Mouse (Mus musculus): ENCODE data around the gene Wfdc9. TPM values are rescaled to one million over a fixed set of nuclear protein-coding genes. Genes with fewer than 3 reads are reported as not detected.

The Wfdc9 gene
- polyA plus RNA-seq, 2 experiments, result not detected

DNA sequence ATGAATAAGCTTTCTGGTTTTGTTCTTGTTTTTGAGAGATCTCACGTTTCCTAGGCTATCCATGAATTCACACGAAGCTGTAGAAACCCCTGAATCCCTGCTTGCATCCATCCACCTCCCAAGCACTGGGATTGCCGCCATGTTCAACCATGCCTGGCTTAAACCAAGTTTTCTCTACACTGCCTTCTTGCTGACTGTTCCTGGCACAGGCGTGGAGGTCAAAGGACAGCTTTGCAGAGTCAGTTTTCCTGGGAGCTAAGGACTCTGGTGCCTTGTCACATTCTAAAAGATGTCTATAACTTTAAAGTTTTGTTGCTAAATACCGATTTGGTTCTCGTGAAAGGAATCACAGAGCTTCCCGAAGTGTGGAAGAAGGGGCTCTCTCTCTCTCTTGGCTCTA lies 8.5 kb upstream of the Wfdc9 start:
- Histone ChIP-seq H3K36me3 (replicated peaks; ENCODE audit: control insufficient read depth, insufficient read depth, low read depth) (no peaks in the 10 kb centered on the region), H3K27ac (no peak overlapping the region), H3K27me3 (ENCODE audit: control insufficient read depth, insufficient read depth, low read length) (no peaks in the 10 kb centered on the region), H3K4me3 (ENCODE audit: insufficient read depth in 1 of 2, low read depth in 2 of 2, low read length in 2 of 2) (no peak overlapping the region), H3K9me3 (ENCODE audit: control insufficient read depth, low read length) (no peaks in the 10 kb centered on the region), H3K9ac (replicated peaks) (no peak overlapping the region), H3K4me1 (replicated peaks; ENCODE audit: control insufficient read depth in 2 of 2, insufficient read depth in 2 of 2, low read length in 1 of 2) (no peaks in the 10 kb centered on the region), H3K4me2 (ENCODE audit: low read depth) (no peak overlapping the region)
- DNase-seq (ENCODE audit: low read depth in 3 of 3, low spot score in 3 of 3), result no peak
- no peak for TF ChIP-seq EP300 (IDR thresholded peaks at IDR 0.05; ENCODE audit: low read depth)
- TF ChIP-seq CTCF (IDR thresholded peaks at IDR 0.05; ENCODE audit: low read depth), result no peak
- WGBS (ENCODE audit: insufficient replicate concordance), result 56% methylated on average over 7 of the region's 7 CpGs
- ATAC-seq (ENCODE audit: insufficient read depth), result no peak

DNA sequence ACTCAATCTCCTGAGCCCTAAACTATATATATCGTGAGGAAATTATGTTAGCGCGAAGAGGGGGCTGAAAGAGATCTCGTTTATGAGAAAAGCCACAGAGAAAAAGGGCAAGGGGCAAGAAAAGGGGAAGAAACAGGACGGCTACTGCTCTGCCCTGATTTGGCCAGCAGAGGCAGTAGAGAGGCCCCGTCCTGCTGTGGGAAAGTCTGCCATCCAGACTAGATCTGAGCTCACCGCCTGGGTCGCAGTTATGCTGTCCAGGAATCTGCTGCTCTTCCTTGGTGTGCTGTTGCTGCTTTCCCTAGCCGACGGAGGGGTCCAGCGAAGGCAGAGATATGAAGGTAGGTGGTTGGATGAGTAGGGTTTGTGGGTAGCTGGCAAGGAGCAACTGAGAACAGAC lies 525 bp downstream of the Wfdc9 start, which contains the start of gene Wfdc10:
Gene Wfdc10 (plus strand): TSS at position 189 of the 400 bp plus-strand sequence.
- Histone ChIP-seq H3K9me3 (ENCODE audit: control insufficient read depth, low read length) (no peaks in the 10 kb centered on the region), H3K9ac (replicated peaks) (no peak within 1 kb of the TSS), H3K4me2 (ENCODE audit: low read depth) (no peak within 1 kb of the TSS), H3K36me3 (replicated peaks; ENCODE audit: control insufficient read depth, insufficient read depth, low read depth) (no peaks in the 10 kb centered on the region), H3K27ac (no peak within 1 kb of the TSS), H3K4me1 (replicated peaks; ENCODE audit: control insufficient read depth in 2 of 2, insufficient read depth in 2 of 2, low read length in 1 of 2) (no peaks in the 10 kb centered on the region), H3K4me3 (ENCODE audit: insufficient read depth in 1 of 2, low read depth in 2 of 2, low read length in 2 of 2) (no peak within 1 kb of the TSS), H3K27me3 (ENCODE audit: control insufficient read depth, insufficient read depth, low read length) (no peaks in the 10 kb centered on the region)
- no peak for TF ChIP-seq EP300 (IDR thresholded peaks at IDR 0.05; ENCODE audit: low read depth)
- peak; percentile 89 for TF ChIP-seq CTCF (IDR thresholded peaks at IDR 0.05; ENCODE audit: low read depth)
- DNase-seq (ENCODE audit: low read depth in 3 of 3, low spot score in 3 of 3), result no peak
- 8% methylated on average over 11 of the region's 11 CpGs for WGBS (ENCODE audit: insufficient replicate concordance)
- no peak for ATAC-seq (ENCODE audit: insufficient read depth)

DNA sequence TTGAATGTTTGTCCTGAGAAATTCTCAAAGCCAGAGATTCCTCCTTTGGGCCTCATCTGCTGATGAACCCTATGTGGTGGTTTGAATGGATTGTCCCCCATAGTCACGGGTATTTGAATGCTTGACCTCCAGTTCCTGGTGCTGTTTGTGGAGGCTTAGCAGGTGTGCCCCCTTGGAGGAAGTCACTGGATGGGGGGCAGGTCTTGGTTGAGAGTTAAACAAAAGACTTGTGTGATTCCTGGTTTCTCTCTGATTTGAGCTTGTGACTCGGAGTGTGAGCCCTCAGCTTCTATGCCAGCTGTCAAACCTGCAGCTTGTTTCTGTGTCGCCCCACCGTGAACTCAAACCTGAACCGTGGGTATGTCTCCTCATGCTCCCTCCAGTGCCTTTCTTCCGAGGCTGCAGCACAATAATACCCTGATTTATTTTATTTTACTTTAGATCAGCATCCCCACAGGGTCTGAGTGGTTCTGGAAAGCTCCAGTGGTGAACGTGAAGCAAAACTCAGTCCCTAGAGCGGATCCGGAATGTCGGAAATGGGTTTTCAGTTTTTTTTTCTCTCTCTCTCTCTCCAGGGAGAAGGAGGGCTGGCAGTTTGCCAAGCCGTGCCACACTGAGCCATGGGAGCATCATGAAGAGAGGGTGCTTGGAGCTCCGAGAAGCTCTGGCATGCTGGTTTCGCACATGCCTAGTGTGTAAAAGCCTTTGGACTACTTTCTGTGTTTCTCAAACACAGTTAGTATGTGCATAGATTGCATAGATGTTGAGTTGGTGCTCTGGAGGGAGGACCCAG lies 14.3 kb downstream of the Wfdc9 start:
- Histone ChIP-seq H3K4me1 (replicated peaks; ENCODE audit: control insufficient read depth in 2 of 2, insufficient read depth in 2 of 2, low read length in 1 of 2) (no peaks in the 10 kb centered on the region), H3K9ac (replicated peaks) (no peak overlapping the region), H3K9me3 (ENCODE audit: control insufficient read depth, low read length) (no peaks in the 10 kb centered on the region), H3K27ac (no peak overlapping the region), H3K27me3 (ENCODE audit: control insufficient read depth, insufficient read depth, low read length) (no peaks in the 10 kb centered on the region), H3K36me3 (replicated peaks; ENCODE audit: control insufficient read depth, insufficient read depth, low read depth) (no peaks in the 10 kb centered on the region), H3K4me2 (ENCODE audit: low read depth) (no peak overlapping the region), H3K4me3 (ENCODE audit: insufficient read depth in 1 of 2, low read depth in 2 of 2, low read length in 2 of 2) (no peak overlapping the region)
- TF ChIP-seq CTCF (IDR thresholded peaks at IDR 0.05; ENCODE audit: low read depth), result no peak
- TF ChIP-seq EP300 (IDR thresholded peaks at IDR 0.05; ENCODE audit: low read depth), result no peak
- DNase-seq (ENCODE audit: low read depth in 3 of 3, low spot score in 3 of 3), result no peak
- no peak for ATAC-seq (ENCODE audit: insufficient read depth)
- WGBS (ENCODE audit: insufficient replicate concordance), result 69% methylated on average over 13 of the region's 13 CpGs

DNA sequence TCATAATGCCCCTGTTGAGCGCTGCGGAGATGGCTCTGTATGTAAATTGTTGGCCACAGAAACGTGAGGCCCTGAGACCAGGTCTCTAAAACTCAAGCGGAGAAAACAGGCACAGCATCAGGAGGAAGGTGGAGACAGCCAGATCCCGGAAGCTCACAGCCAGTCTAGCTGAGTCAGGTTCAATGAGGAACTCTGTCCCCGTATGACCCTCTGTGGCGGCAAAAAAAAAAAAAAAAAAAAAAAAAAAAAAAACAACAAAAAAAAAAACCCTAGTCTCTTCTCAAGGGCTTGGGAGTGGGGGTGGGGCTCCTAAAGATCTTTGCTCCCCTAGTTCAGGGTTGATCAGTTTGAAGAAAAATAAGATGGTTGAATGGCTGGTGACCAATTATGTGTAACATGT lies 15.3 kb downstream of the Wfdc9 start:
- no peak overlapping the region for H3K4me2 ChIP-seq (ENCODE audit: low read depth)
- no peaks in the 10 kb centered on the region for H3K9me3 ChIP-seq (ENCODE audit: control insufficient read depth, low read length)
- DNase-seq (ENCODE audit: low read depth in 3 of 3, low spot score in 3 of 3) (no peak), ATAC-seq (ENCODE audit: insufficient read depth) (no peak)
- TF ChIP-seq EP300 (IDR thresholded peaks at IDR 0.05; ENCODE audit: low read depth) (no peak), CTCF (IDR thresholded peaks at IDR 0.05; ENCODE audit: low read depth) (no peak)
- H3K9ac ChIP-seq (replicated peaks), result no peak overlapping the region
- H3K27ac ChIP-seq, result no peak overlapping the region
- no peaks in the 10 kb centered on the region for H3K27me3 ChIP-seq (ENCODE audit: control insufficient read depth, insufficient read depth, low read length)
- H3K36me3 ChIP-seq (replicated peaks; ENCODE audit: control insufficient read depth, insufficient read depth, low read depth), result no peaks in the 10 kb centered on the region
- 29% methylated on average over 7 of the region's 7 CpGs for WGBS (ENCODE audit: insufficient replicate concordance)
- H3K4me1 ChIP-seq (replicated peaks; ENCODE audit: control insufficient read depth in 2 of 2, insufficient read depth in 2 of 2, low read length in 1 of 2), result no peaks in the 10 kb centered on the region
- H3K4me3 ChIP-seq (ENCODE audit: insufficient read depth in 1 of 2, low read depth in 2 of 2, low read length in 2 of 2), result no peak overlapping the region

DNA sequence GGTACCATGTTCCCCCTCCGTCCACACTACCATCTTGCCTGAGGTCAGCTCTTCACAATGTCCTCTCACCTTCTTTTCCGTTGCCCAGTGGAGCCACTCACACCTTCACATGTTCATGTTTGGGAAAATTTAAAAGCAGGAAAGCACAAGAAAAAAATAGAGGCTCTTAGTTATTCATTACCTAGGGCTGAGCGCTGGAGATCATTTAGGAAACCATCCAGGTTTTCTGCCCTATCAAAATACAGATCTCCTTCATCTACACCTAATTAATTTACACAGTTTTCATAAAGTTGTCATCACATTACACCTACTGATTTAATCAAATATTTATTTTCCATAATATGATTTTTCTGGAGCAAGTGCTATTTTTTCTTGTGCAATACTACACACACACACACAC lies 17.7 kb downstream of the Wfdc9 start, which contains the start of gene Wfdc16:
Gene Wfdc16 (minus strand): TSS at position 101 of the 400 bp plus-strand sequence.
- no peaks in the 10 kb centered on the region for H3K9me3 ChIP-seq (ENCODE audit: control insufficient read depth, low read length)
- no peak for TF ChIP-seq CTCF (IDR thresholded peaks at IDR 0.05; ENCODE audit: low read depth)
- TF ChIP-seq EP300 (IDR thresholded peaks at IDR 0.05; ENCODE audit: low read depth), result no peak
- H3K4me3 ChIP-seq (ENCODE audit: insufficient read depth in 1 of 2, low read depth in 2 of 2, low read length in 2 of 2), result no peak within 1 kb of the TSS
- no peaks in the 10 kb centered on the region for H3K4me1 ChIP-seq (replicated peaks; ENCODE audit: control insufficient read depth in 2 of 2, insufficient read depth in 2 of 2, low read length in 1 of 2)
- DNase-seq (ENCODE audit: low read depth in 3 of 3, low spot score in 3 of 3) (no peak), ATAC-seq (ENCODE audit: insufficient read depth) (no peak)
- 60% methylated on average over 3 of the region's 3 CpGs for WGBS (ENCODE audit: insufficient replicate concordance)
- no peak within 1 kb of the TSS for H3K27ac ChIP-seq
- H3K27me3 ChIP-seq (ENCODE audit: control insufficient read depth, insufficient read depth, low read length), result no peaks in the 10 kb centered on the region
- H3K36me3 ChIP-seq (replicated peaks; ENCODE audit: control insufficient read depth, insufficient read depth, low read depth), result no peaks in the 10 kb centered on the region
- H3K9ac ChIP-seq (replicated peaks), result no peak within 1 kb of the TSS
- no peak within 1 kb of the TSS for H3K4me2 ChIP-seq (ENCODE audit: low read depth)

Data from liver, embryonic 14.5 days (tissue).